Mouse (Mus musculus) CD4-positive, CD25-positive, alpha-beta regulatory T cell, adult 9 weeks (primary cell): ENCODE results near the gene Gm49355. TPM values are rescaled to one million over a fixed set of nuclear protein-coding genes. Genes with fewer than 3 reads are reported as not detected.

Source experiments
- polyA plus RNA-seq: library from polyadenylated mRNA; unstranded; fragments of 100-300 nt; shearing (Covaris generic); gene quantifications from one replicate; pipeline ENCODE4 v1.2.1, GENCODE M21; 2017

The Gm49355 gene
- 0.20 TPM for polyA plus RNA-seq

GRCm38 (mm10) chr14:12283641-12284040 lies at the start of gene Gm49355:
Gene Gm49355 (plus strand): TSS chr14:12283976.

GRCm38 (mm10) chr14:12284141-12284912 lies 551 bp downstream of the Gm49355 start, which contains the start of gene 3830406C13Rik:
Gene 3830406C13Rik (plus strand): TSS chr14:12284173.

GRCm38 (mm10) chr14:12348089-12348488 lies 64.3 kb downstream of the Gm49355 start, which contains the start of gene Fezf2:
Gene Fezf2 (minus strand): TSS chr14:12348189.

Other genes with a start within 250 kb of the Gm49355 start
- gene 3830406C13Rik, start 197 bp downstream of the Gm49355 start, polyA plus RNA-seq = 78.8 TPM
- gene Fezf2, start 64.2 kb downstream of the Gm49355 start, polyA plus RNA-seq = not detected